Mouse (Mus musculus) megakaryocyte, embryonic 14.5 days (primary cell): ENCODE measurements around the gene Lrrc7.

Experiments used
- FLI1 ChIP-seq: IDR thresholded peaks from 2 replicates; pipeline ENCODE4 v1.6.1; 2012; ENCODE audit warnings: low read length, inconsistent platforms, mixed read lengths
- GATA1 ChIP-seq: IDR thresholded peaks from 3 replicates; pipeline ENCODE4 v1.6.1; 2012; ENCODE audit warnings: mixed read lengths, low read length, inconsistent platforms, borderline replicate concordance

GRCm38 (mm10) chr3:158340808-158341207 lies 221.2 kb downstream of the Lrrc7 start:
- TF ChIP-seq GATA1 (no peak), FLI1 (no peak)
